Mouse (Mus musculus): ENCODE measurements around the gene Lrfn4. TPM values are rescaled to one million over a fixed set of nuclear protein-coding genes. Genes with fewer than 3 reads are reported as not detected.
A peak's percentile ranks its signal among the peaks of the same experiment; 100 is the strongest.

Gene Lrfn4
- polyA plus RNA-seq (2016; fragmentation: Nextera tagmentation; extraction: Ambion mirVana), result 15.1 and 16.3 TPM in 2 replicates

DNA sequence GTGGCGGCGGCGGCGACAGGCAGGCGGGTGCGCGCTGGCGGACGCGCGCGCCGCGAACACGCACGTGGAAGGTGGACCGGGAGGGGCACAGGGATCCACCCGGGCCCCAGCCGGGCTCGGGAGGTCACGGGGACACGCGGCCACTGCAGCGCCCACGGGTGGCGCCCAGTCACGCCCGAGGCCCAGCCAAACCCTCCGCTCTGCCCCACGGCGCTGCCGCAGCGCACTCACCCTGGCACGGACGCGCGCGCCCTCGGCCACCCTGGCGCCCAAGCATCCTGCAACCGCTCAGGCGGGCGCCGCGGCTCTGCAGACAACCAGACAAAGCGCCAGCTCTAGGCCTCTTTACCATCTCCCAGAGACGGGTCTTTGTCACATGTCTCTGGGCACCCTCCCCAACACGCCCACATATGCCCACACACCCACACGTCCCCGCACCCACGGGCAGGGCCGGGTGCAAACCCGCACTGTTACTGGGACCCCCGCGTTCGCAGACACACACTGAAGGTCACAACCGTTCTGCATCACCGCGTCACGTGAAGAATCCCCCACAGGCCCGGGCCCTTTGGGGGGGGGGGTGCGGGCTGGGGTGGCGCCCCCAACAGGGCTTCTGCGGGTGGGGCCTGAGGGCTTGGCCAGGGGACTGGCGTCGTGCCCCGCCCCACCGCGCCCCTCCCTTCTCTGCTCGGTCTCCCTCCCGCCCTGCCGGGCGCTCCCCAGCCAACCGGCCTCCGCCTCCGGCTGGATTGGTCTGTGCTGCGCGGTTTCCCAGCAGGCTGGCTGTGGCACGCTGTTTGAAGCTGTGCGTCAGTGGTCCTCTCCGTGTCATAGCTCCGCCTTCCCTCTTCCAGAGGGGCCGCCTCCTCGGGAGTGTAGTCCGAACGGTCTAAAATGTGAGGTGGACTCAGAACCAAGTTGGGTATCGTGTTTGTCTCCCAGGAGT, at the start of gene Lrfn4:
Gene Lrfn4, minus strand, starts transcription at position 517 of the 943 bp plus-strand sequence.
- Histone ChIP-seq H3K27me3 (no peaks in the 10 kb centered on the region), H3K9me3 (no peaks in the 10 kb centered on the region), H3K9ac (peak within 1 kb of the TSS; percentile 96), H3K27ac (peak within 1 kb of the TSS; percentile 92), H3K36me3 (peaks cover 35% of the 10 kb centered on the region), H3K4me2 (replicated peaks) (peak within 1 kb of the TSS; percentile 61), H3K4me3 (peak within 1 kb of the TSS; percentile 83), H3K4me1 (peaks cover 27% of the 10 kb centered on the region)
- peak; percentile 91 for ATAC-seq (ENCODE audit: insufficient number of reproducible peaks, insufficient read depth, low FRiP score, low TSS enrichment)
- WGBS, result under 1% methylated on average over 83 of the region's 87 CpGs

DNA sequence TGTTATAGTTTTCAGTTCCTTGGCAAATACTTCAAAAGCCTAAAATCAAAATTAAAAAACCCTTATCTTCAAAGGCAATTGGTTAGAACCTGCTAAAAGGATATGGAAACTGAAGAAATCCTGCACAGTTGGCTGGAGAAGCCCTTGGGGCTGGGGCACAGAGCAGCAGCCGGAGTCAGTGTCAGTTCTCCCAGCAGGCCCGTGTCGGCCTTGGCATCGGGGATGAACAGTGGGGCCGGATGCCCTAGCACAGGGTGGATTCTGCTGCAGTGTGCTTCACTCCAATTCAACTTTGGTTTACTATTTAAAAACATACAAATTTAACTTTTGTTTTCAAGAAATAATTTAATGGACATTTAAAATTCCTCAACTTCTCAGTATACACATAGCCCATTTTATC, 42.7 kb upstream of the Lrfn4 start:
- H3K27me3 ChIP-seq, result no peaks in the 10 kb centered on the region
- no peak for ATAC-seq (ENCODE audit: insufficient number of reproducible peaks, insufficient read depth, low FRiP score, low TSS enrichment)
- no peaks in the 10 kb centered on the region for H3K4me1 ChIP-seq
- no peak overlapping the region for H3K4me3 ChIP-seq
- H3K4me2 ChIP-seq (replicated peaks), result no peak overlapping the region
- H3K27ac ChIP-seq, result no peak overlapping the region
- H3K9ac ChIP-seq, result no peak overlapping the region
- 74% methylated on average over 5 of the region's 5 CpGs for WGBS
- no peaks in the 10 kb centered on the region for H3K9me3 ChIP-seq
- no peaks in the 10 kb centered on the region for H3K36me3 ChIP-seq

DNA sequence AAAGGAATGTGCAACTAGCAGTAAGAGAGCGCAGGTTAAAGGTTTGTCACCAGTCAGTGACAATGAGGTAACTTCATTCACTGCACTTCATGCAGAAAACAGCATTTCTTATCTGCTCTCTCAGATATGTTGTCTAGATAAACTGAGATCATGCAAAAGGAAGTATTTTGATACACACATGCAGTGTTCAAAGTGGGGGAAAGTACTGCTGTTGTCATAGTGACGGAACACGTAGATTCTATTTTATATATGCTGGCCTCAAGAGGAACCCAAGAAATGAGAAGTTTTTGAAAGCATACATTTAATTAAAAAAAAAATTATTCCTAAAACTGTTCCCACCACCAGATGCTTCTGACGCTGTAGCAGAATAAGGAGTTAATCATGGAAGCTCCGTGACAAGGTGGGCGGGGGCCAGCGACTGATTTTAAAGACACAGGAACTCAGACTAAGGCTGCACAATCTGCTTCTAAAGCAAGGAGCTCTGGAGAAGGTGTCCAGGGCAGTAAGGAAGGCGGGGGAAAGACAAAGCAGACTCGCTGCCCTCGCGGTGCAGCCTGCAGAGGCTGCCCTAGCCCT, 31.5 kb upstream of the Lrfn4 start:
- H3K36me3 ChIP-seq, result no peaks in the 10 kb centered on the region
- no peak overlapping the region for H3K9ac ChIP-seq
- 72% methylated on average over 11 of the region's 11 CpGs for WGBS
- no peaks in the 10 kb centered on the region for H3K27me3 ChIP-seq
- no peak for ATAC-seq (ENCODE audit: insufficient number of reproducible peaks, insufficient read depth, low FRiP score, low TSS enrichment)
- no peak overlapping the region for H3K4me3 ChIP-seq
- no peaks in the 10 kb centered on the region for H3K4me1 ChIP-seq
- no peak overlapping the region for H3K4me2 ChIP-seq (replicated peaks)
- no peak overlapping the region for H3K27ac ChIP-seq
- H3K9me3 ChIP-seq, result no peaks in the 10 kb centered on the region

DNA sequence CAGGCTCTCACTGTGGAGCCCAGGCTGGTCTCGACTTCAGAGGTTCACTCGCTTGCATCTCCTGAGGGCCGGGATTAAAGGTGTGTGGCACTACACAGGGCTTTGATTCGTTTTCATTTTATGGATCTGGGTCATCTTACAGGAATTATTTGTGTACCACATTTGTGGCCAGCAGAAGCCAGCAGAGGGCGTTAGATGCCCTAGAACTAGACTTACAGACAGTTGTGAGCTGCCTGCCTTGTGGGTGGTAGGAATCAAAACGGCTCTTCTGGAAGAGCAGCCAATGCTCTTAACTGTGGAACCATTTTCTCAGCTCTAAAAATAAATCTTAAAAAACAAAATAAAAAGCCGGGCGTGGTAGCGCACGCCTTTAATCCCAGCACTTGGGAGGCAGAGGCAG, 28.8 kb upstream of the Lrfn4 start:
- ATAC-seq (ENCODE audit: insufficient number of reproducible peaks, insufficient read depth, low FRiP score, low TSS enrichment), result no peak
- WGBS, result 45% methylated on average over 10 of the region's 10 CpGs
- H3K9me3 ChIP-seq, result no peaks in the 10 kb centered on the region
- no peaks in the 10 kb centered on the region for H3K27me3 ChIP-seq
- no peak overlapping the region for H3K4me3 ChIP-seq
- H3K27ac ChIP-seq, result no peak overlapping the region
- no peak overlapping the region for H3K4me2 ChIP-seq (replicated peaks)
- no peaks in the 10 kb centered on the region for H3K4me1 ChIP-seq
- H3K9ac ChIP-seq, result no peak overlapping the region
- H3K36me3 ChIP-seq, result no peaks in the 10 kb centered on the region

DNA sequence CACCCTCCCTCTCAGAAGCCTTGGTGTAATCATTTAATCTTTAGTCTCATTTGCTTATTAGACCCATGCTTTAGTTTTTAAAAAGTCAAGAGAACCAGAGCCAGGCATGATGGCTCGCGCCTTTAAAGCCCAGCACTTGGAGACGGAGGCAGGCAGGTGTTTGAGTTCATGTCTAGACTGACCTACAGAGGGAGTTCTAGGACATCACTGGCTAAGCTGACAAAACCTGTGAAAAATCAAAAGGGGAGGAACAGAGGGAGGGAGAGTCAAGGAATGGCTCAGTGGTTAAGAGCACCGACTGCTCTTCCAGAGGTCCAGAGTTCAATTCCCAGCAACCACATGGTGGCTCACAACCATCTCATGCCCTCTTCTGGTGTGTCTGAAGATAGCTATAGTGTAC, 20.5 kb upstream of the Lrfn4 start:
- no peaks in the 10 kb centered on the region for H3K4me1 ChIP-seq
- H3K4me3 ChIP-seq, result no peak overlapping the region
- H3K27me3 ChIP-seq, result no peaks in the 10 kb centered on the region
- no peak for ATAC-seq (ENCODE audit: insufficient number of reproducible peaks, insufficient read depth, low FRiP score, low TSS enrichment)
- no peaks in the 10 kb centered on the region for H3K36me3 ChIP-seq
- H3K9ac ChIP-seq, result no peak overlapping the region
- H3K27ac ChIP-seq, result no peak overlapping the region
- WGBS, result 64% methylated on average over 4 of the region's 4 CpGs
- no peak overlapping the region for H3K4me2 ChIP-seq (replicated peaks)
- H3K9me3 ChIP-seq, result no peaks in the 10 kb centered on the region

DNA sequence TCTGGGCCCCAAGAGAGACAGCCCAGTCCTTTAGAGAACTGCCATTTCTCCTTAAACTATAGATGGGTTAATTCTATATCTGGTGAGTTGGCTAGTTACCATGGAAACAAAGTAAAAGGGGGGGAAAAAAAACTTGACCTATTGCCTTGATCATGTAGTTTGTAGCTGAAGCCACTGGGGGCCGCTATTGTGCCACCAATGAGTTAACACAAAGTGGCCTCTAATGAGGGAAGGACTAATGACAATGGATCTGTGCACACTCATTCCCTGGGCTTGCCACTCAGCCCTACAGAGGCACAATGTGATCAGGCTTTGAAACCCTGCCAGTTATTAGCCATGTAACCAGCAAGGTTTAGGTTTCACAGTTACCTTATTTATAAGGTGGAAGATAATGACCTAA, 13.4 kb upstream of the Lrfn4 start:
- no peak overlapping the region for H3K27ac ChIP-seq
- peaks cover 25% of the 10 kb centered on the region for H3K4me1 ChIP-seq
- H3K9me3 ChIP-seq, result no peaks in the 10 kb centered on the region
- no peak overlapping the region for H3K4me2 ChIP-seq (replicated peaks)
- WGBS, result 4% methylated on average over 1 of the region's 1 CpGs
- no peak overlapping the region for H3K4me3 ChIP-seq
- no peak overlapping the region for H3K9ac ChIP-seq
- no peak for ATAC-seq (ENCODE audit: insufficient number of reproducible peaks, insufficient read depth, low FRiP score, low TSS enrichment)
- H3K27me3 ChIP-seq, result no peaks in the 10 kb centered on the region
- peaks cover 1% of the 10 kb centered on the region; the same call in 1 of the 2 replicates for H3K36me3 ChIP-seq

DNA sequence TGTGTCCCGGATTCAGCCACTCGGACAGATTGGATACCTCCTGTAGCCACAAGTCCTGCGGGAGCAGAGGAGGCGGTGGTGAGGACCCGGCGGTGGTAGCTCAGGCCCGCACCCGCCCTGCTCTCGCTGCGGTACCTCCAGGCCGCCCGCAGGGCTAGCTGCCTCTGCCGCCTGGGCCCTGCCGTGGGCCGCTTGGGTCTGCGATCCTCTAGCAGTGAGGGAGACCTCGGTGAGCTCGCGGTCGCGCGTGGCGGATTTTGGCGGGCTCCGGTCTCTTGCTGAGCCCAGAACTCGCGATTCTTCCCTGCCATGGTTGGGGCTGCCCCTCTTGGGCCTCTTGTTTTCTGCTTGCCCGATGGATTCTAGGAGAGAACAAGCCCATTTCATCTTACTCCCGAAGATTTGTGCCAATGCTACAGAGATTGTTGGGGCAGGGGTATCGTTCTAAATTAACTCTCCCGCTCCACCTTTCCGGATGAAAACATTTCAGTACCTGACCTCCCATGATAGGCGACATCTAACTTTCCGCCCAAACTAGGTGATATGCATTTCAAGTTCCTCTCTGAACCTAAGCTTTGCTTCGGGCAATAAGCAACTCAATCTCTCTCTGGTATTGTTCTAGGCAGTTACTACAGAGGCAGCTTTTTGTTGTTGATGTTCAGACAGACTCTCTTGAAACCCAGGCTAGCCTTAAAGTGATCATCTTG, 10.5 kb upstream of the Lrfn4 start:
- Histone ChIP-seq H3K4me3 (peak overlapping the region; percentile 88), H3K36me3 (peaks cover 28% of the 10 kb centered on the region), H3K9me3 (no peaks in the 10 kb centered on the region), H3K27me3 (no peaks in the 10 kb centered on the region), H3K4me1 (peaks cover 25% of the 10 kb centered on the region), H3K27ac (peak overlapping the region; percentile 94), H3K4me2 (replicated peaks) (peak overlapping the region; percentile 82), H3K9ac (peak overlapping the region; percentile 92)
- peak; percentile 59 for ATAC-seq (ENCODE audit: insufficient number of reproducible peaks, insufficient read depth, low FRiP score, low TSS enrichment)
- 2% methylated on average over 35 of the region's 35 CpGs for WGBS

DNA sequence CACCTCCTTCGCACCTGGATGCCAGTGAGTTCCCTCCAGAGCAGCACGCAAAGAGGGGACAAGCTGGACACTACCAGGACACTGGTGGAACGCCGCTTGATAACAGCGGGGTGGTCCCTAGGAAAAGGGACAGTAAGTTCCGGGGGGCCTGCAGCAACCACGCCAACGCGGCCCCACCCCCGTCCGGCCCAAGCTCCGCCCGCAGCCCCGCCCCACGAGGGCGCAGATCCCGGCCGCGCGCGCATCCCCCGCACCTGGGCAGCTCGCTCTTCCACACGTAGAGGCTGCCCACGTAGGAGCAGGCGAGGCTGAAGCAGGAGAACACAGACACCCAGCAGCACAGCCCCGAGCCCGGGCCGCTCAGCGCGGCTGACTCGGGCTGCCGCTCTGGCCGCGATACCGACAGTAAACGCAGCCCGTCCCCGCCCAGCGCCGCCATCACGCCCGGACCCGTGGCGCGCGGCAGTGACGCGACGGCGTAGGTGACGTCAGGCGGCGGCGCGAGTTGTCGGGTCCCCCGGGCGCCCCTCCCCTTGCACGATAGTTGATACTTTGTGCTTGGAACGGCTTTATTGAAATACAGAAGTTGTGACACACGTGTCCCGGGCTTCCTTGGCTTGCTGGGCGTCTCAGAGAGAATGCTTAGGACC, 9.8 kb upstream of the Lrfn4 start, which contains the start of gene Rce1:
Gene Rce1, minus strand, starts transcription at position 463 of the 650 bp plus-strand sequence.
- Histone ChIP-seq H3K4me3 (peak within 1 kb of the TSS; percentile 88), H3K4me1 (peaks cover 25% of the 10 kb centered on the region), H3K9ac (peak within 1 kb of the TSS; percentile 92), H3K9me3 (no peaks in the 10 kb centered on the region), H3K36me3 (peaks cover 35% of the 10 kb centered on the region), H3K4me2 (replicated peaks) (peak within 1 kb of the TSS; percentile 82), H3K27me3 (no peaks in the 10 kb centered on the region), H3K27ac (peak within 1 kb of the TSS; percentile 94)
- ATAC-seq (ENCODE audit: insufficient number of reproducible peaks, insufficient read depth, low FRiP score, low TSS enrichment), result peak; percentile 81
- WGBS, result 1% methylated on average over 64 of the region's 64 CpGs

DNA sequence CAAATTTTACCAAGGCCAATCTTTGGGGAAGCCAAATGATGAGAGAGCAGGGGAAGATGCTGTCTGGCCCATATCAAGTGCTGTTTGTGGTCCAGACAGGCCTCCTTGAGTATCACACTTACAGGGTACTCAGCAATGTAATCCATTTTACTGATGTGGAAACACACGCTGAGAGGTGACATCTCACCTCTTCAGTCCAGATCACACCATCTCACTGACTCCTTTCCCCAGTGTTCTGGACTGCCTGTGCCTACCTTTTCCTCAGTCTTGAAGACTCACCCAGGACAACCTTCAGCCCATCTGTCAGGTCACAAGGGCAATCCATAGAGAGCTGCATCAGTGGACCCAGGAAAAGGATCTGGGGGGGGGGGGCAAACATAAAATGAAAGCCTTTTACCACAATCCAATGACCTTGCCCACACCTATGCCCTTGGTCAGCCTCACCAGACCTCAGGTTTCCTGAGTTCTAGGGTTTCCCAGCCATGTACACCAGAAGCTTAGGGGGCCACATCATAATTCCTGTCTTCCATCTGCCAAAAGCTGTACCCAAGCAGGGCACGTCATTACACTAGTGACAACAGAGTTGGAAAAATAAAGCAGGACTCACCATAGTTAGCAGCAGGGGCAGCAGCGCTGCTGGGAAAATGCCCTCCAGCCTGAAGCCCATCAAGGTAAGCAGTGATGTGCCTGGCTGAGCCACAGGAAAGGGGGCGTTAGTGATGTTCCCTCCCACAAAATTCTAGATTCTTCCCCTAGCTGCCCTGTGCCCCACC, 9.1 kb upstream of the Lrfn4 start:
- Histone ChIP-seq H3K36me3 (peaks cover 35% of the 10 kb centered on the region), H3K9ac (peak overlapping the region; percentile 92), H3K9me3 (no peaks in the 10 kb centered on the region), H3K27me3 (no peaks in the 10 kb centered on the region), H3K4me2 (replicated peaks) (peak overlapping the region; percentile 82), H3K4me1 (peaks cover 25% of the 10 kb centered on the region), H3K27ac (peak overlapping the region; percentile 94; the same call in 1 of the 2 replicates), H3K4me3 (peak overlapping the region; percentile 88)
- no peak; the same call in 1 of the 2 replicates for ATAC-seq (ENCODE audit: insufficient number of reproducible peaks, insufficient read depth, low FRiP score, low TSS enrichment)
- WGBS, result 32% methylated on average over 4 of the region's 4 CpGs

DNA sequence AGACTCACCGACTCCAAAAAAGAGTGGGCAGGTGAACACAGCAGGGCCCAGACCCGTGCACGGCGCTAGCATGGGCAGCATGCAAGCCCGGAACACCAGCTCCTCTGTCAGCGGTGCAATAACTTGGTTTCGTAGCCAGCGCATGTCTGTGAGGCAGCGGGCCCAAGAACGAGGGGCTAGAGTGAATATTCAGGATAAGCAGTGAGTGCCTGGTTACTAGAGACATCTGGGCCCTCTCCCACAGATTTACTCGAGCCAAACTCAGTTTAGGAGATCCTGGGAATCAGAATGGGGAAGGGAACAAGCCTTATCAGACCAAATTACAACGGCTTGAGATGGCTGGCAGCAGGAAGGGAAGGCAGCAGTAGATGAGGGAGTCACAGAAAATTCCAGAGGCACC, 8.5 kb upstream of the Lrfn4 start:
- Histone ChIP-seq H3K27me3 (no peaks in the 10 kb centered on the region), H3K27ac (no peak overlapping the region), H3K9ac (no peak overlapping the region), H3K4me2 (replicated peaks) (0 out of 2 replicates have a peak overlapping the region, but pooled peaks have one; percentile 82), H3K36me3 (peaks cover 35% of the 10 kb centered on the region), H3K4me3 (no peak overlapping the region), H3K4me1 (peaks cover 25% of the 10 kb centered on the region), H3K9me3 (no peaks in the 10 kb centered on the region)
- WGBS, result 92% methylated on average over 12 of the region's 12 CpGs
- ATAC-seq (ENCODE audit: insufficient number of reproducible peaks, insufficient read depth, low FRiP score, low TSS enrichment), result no peak

Data from embryonic facial prominence, embryonic 12.5 days (tissue).